Mouse (Mus musculus): Measurements from ENCODE around the gene Ly6g5c.

- TF ChIP-seq CTCF (IDR thresholded peaks at IDR 0.05) (no peak), POLR2A (IDR thresholded peaks at IDR 0.05; ENCODE audit: insufficient read depth, low read depth, low read length) (no peak), EP300 (IDR thresholded peaks at IDR 0.05; ENCODE audit: insufficient read depth, low read depth, low read length) (no peak)
These were observed 49.6 kb downstream of the Ly6g5c start for GRCm38 (mm10) chr17:35157661-35158175.

Measured in heart, adult 2 months (tissue).